Mouse (Mus musculus) small intestine, adult 2 months (tissue): ENCODE measurements around the gene Aldh3a2.

Experiments
- CTCF ChIP-seq: fragments of 200-500 bp; IDR thresholded peaks from 2 replicates; pipeline ENCODE4 v1.5.1; 2012; ENCODE audit warnings: low read depth, mild to moderate bottlenecking, control low read depth, inconsistent platforms, low read length, moderate library complexity, mixed read lengths; ENCODE audit not compliant: insufficient replicate concordance, insufficient read length; ENCODE audit errors: extremely low read depth
- POLR2A ChIP-seq: fragments of 200-500 bp; IDR thresholded peaks from 2 replicates; pipeline ENCODE4 v1.6.1; 2012; ENCODE audit warnings: low read depth, mild to moderate bottlenecking, control low read depth, inconsistent platforms, low read length, moderate library complexity

DNA sequence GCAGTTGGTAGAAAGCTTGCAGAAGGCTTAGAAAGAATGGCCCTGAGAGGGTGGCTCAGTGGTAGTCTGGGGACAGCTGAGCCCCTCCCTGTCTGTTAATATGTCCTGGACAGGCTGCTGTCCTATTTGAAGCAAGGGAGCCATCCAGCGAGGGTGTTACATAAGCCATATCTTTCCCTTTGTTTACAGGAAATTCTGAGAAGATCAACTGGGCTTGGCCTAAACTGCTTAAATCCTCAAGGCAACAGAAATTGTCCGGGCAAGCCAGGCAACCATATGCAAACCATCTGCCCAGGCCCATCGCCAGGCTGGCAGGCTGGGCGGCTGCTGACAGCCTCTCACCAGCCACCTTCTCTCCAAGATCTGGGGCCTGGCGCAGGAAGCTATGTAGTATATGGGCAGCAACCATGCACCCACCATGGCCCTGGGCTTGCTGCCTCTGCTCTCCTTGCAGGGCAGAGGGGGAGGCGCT is 41.3 kb downstream of the Aldh3a2 start:
- TF ChIP-seq CTCF: no peak
- no peak for TF ChIP-seq POLR2A
